Mouse (Mus musculus) heart, embryonic 12.5 days (tissue): ENCODE data around the gene Rhoa. TPM values are rescaled to one million over a fixed set of nuclear protein-coding genes. Genes with fewer than 3 reads are reported as not detected.

Experiments used
- ATAC-seq: fragments of 200-750 bp; cut with Nextera tagmentation; 2 replicates; pipeline ENCODE4 v1.8.0; 2017; ENCODE audit warnings: moderate TSS enrichment, moderate library complexity; ENCODE audit not compliant: insufficient number of reproducible peaks, low FRiP score
- H3K27ac ChIP-seq: fragments of 300-500 bp; sonication (generic); 2 replicates; pipeline ENCODE4 v1.5.1; 2016; ENCODE audit warnings: mild to moderate bottlenecking, moderate library complexity; ENCODE audit not compliant: poor library complexity, severe bottlenecking
- H3K27me3 ChIP-seq: fragments of 300-500 bp; sonication (generic); replicated peaks from 2 replicates; pipeline ENCODE4 v1.6.1; 2016; ENCODE audit warnings: mild to moderate bottlenecking, moderate library complexity
- H3K36me3 ChIP-seq: fragments of 300-500 bp; sonication (generic); 2 replicates; pipeline ENCODE4 v1.6.1; 2016; ENCODE audit warnings: mild to moderate bottlenecking, moderate library complexity
- H3K4me1 ChIP-seq: fragments of 300-500 bp; sonication (generic); replicated peaks from 2 replicates; pipeline ENCODE4 v1.6.1; 2016; ENCODE audit warnings: mild to moderate bottlenecking
- H3K4me2 ChIP-seq: fragments of 300-500 bp; sonication (generic); 2 replicates; pipeline ENCODE4 v1.6.1; 2016; ENCODE audit warnings: mild to moderate bottlenecking, moderate library complexity
- H3K4me3 ChIP-seq: fragments of 300-500 bp; sonication (generic); 2 replicates; pipeline ENCODE4 v1.5.1; 2016; ENCODE audit warnings: mild to moderate bottlenecking
- H3K9ac ChIP-seq: fragments of 300-500 bp; sonication (generic); 2 replicates; pipeline ENCODE4 v1.6.1; 2016; ENCODE audit warnings: mild to moderate bottlenecking, moderate library complexity
- H3K9me3 ChIP-seq: fragments of 300-500 bp; sonication (generic); replicated peaks from 2 replicates; pipeline ENCODE4 v1.6.1; 2016; ENCODE audit warnings: mild to moderate bottlenecking, moderate library complexity
- WGBS: fragments of 180-500 bp; shearing (Covaris S2); methylation state at CpG from one replicate; pipeline ENCODE4 v1.1.7; 2016; 5-methylcytosine and 5-hydroxymethylcytosine counted together
- polyA plus RNA-seq: library from polyadenylated mRNA; unstranded; fragments of >200 nt; fragmentation: Nextera tagmentation; extraction: Ambion mirVana; gene quantifications from 2 replicates; pipeline ENCODE4 v1.2.1, GENCODE M21; 2016

Gene Rhoa
- polyA plus RNA-seq, 1 experiment from 2014 or later, result 367 TPM

- no peak overlapping the region for H3K4me2 ChIP-seq
- peaks cover 8% of the 10 kb centered on the region; the same call in 1 of the 2 replicates for H3K36me3 ChIP-seq
- H3K9ac ChIP-seq, result peak overlapping the region; percentile 38; the same call in 1 of the 2 replicates
- H3K4me1 ChIP-seq, result peaks cover 24% of the 10 kb centered on the region
- H3K27me3 ChIP-seq, result no peaks in the 10 kb centered on the region
- H3K27ac ChIP-seq, result peak overlapping the region; percentile 97
- ATAC-seq, result no peak
- no peak overlapping the region for H3K4me3 ChIP-seq
- H3K9me3 ChIP-seq, result no peaks in the 10 kb centered on the region
Observed at GRCm38 (mm10) chr9:108341801-108342200, 35.9 kb downstream of the Rhoa start.

GRCm38 (mm10) chr9:108342301-108342831, 36.4 kb downstream of the Rhoa start:
- Histone ChIP-seq H3K4me1 (peaks cover 26% of the 10 kb centered on the region), H3K4me2 (no peak overlapping the region), H3K36me3 (peaks cover 8% of the 10 kb centered on the region; the same call in 1 of the 2 replicates), H3K9me3 (no peaks in the 10 kb centered on the region), H3K27me3 (no peaks in the 10 kb centered on the region), H3K9ac (no peak overlapping the region), H3K4me3 (no peak overlapping the region), H3K27ac (peak overlapping the region; percentile 97; the same call in 1 of the 2 replicates)
- WGBS, result 50% methylated on average over 5 of the region's 5 CpGs
- ATAC-seq, result no peak

- Histone ChIP-seq H3K9ac (peak overlapping the region; percentile 17; the same call in 1 of the 2 replicates), H3K9me3 (no peaks in the 10 kb centered on the region), H3K27ac (no peak overlapping the region), H3K4me3 (no peak overlapping the region), H3K4me2 (no peak overlapping the region), H3K27me3 (no peaks in the 10 kb centered on the region), H3K36me3 (peaks cover 3% of the 10 kb centered on the region; the same call in 1 of the 2 replicates), H3K4me1 (peaks cover 25% of the 10 kb centered on the region)
- ATAC-seq, result no peak
- 84% methylated on average over 3 of the region's 3 CpGs for WGBS
Observed at GRCm38 (mm10) chr9:108343331-108343730, 37.4 kb downstream of the Rhoa start.

- Histone ChIP-seq H3K4me2 (no peak overlapping the region), H3K27me3 (no peaks in the 10 kb centered on the region), H3K9ac (no peak overlapping the region), H3K9me3 (no peaks in the 10 kb centered on the region), H3K36me3 (peaks cover 3% of the 10 kb centered on the region; the same call in 1 of the 2 replicates), H3K27ac (no peak overlapping the region), H3K4me1 (peaks cover 27% of the 10 kb centered on the region), H3K4me3 (no peak overlapping the region)
- no peak for ATAC-seq
- WGBS, result 84% methylated on average over 1 of the region's 1 CpGs
Observed at GRCm38 (mm10) chr9:108343835-108344234, 37.9 kb downstream of the Rhoa start.

GRCm38 (mm10) chr9:108344471-108344870, 38.5 kb downstream of the Rhoa start:
- 74% methylated on average over 4 of the region's 4 CpGs for WGBS
- ATAC-seq, result no peak

GRCm38 (mm10) chr9:108347024-108347423, 41.1 kb downstream of the Rhoa start:
- Histone ChIP-seq H3K9me3 (no peaks in the 10 kb centered on the region), H3K27me3 (no peaks in the 10 kb centered on the region), H3K4me1 (peaks cover 21% of the 10 kb centered on the region), H3K9ac (peak overlapping the region; percentile 87), H3K4me3 (peak overlapping the region; percentile 78), H3K36me3 (peaks cover 25% of the 10 kb centered on the region), H3K4me2 (peak overlapping the region; percentile 91), H3K27ac (peak overlapping the region; percentile 94)
- ATAC-seq, result no peak
- 8% methylated on average over 11 of the region's 11 CpGs for WGBS

More at GRCm38 (mm10) chr9:108344471-108344870, 38.5 kb downstream of the Rhoa start:
- no peak overlapping the region for H3K9ac ChIP-seq
- H3K9me3 ChIP-seq, result no peaks in the 10 kb centered on the region
- H3K4me3 ChIP-seq, result no peak overlapping the region
- no peak overlapping the region for H3K27ac ChIP-seq
- H3K36me3 ChIP-seq, result peaks cover 3% of the 10 kb centered on the region; the same call in 1 of the 2 replicates
- no peak overlapping the region for H3K4me2 ChIP-seq
- H3K4me1 ChIP-seq, result peaks cover 34% of the 10 kb centered on the region
- H3K27me3 ChIP-seq, result no peaks in the 10 kb centered on the region

GRCm38 (mm10) chr9:108347540-108348289, 41.8 kb downstream of the Rhoa start, which contains the start of gene Usp4:
Usp4 (plus strand) TSS chr9:108347853.
- H3K4me3 ChIP-seq, result peak within 1 kb of the TSS; percentile 78
- H3K36me3 ChIP-seq, result peaks cover 32% of the 10 kb centered on the region
- no peaks in the 10 kb centered on the region for H3K27me3 ChIP-seq
- H3K4me2 ChIP-seq, result peak within 1 kb of the TSS; percentile 91
- peaks cover 21% of the 10 kb centered on the region for H3K4me1 ChIP-seq
- H3K9ac ChIP-seq, result peak within 1 kb of the TSS; percentile 87
- peak; percentile 96 for ATAC-seq
- no peaks in the 10 kb centered on the region for H3K9me3 ChIP-seq
- under 1% methylated on average over 74 of the region's 75 CpGs for WGBS
- H3K27ac ChIP-seq, result peak within 1 kb of the TSS; percentile 94

- no peak for ATAC-seq
- peak overlapping the region; percentile 78 for H3K4me3 ChIP-seq
- no peaks in the 10 kb centered on the region for H3K9me3 ChIP-seq
- peaks cover 38% of the 10 kb centered on the region for H3K36me3 ChIP-seq
- 6% methylated on average over 14 of the region's 14 CpGs for WGBS
- H3K4me2 ChIP-seq, result peak overlapping the region; percentile 91
- no peaks in the 10 kb centered on the region for H3K27me3 ChIP-seq
- peak overlapping the region; percentile 94 for H3K27ac ChIP-seq
- H3K4me1 ChIP-seq, result peaks cover 21% of the 10 kb centered on the region
- peak overlapping the region; percentile 87 for H3K9ac ChIP-seq
Observed at GRCm38 (mm10) chr9:108348290-108348680, 42.4 kb downstream of the Rhoa start.

GRCm38 (mm10) chr9:108349727-108350126, 43.8 kb downstream of the Rhoa start:
- no peaks in the 10 kb centered on the region for H3K9me3 ChIP-seq
- ATAC-seq, result no peak
- no peak overlapping the region for H3K4me3 ChIP-seq
- no peaks in the 10 kb centered on the region for H3K27me3 ChIP-seq
- no peak overlapping the region for H3K27ac ChIP-seq
- peak overlapping the region; percentile 91; the same call in 1 of the 2 replicates for H3K4me2 ChIP-seq
- H3K4me1 ChIP-seq, result peaks cover 21% of the 10 kb centered on the region
- H3K36me3 ChIP-seq, result peaks cover 52% of the 10 kb centered on the region
- H3K9ac ChIP-seq, result no peak overlapping the region
- WGBS, result 83% methylated on average over 4 of the region's 4 CpGs

- WGBS, result 41% methylated on average over 9 of the region's 9 CpGs
- no peak for ATAC-seq
- H3K36me3 ChIP-seq, result peaks cover 94% of the 10 kb centered on the region
- H3K27me3 ChIP-seq, result no peaks in the 10 kb centered on the region
- H3K4me2 ChIP-seq, result no peak overlapping the region
- peaks cover 7% of the 10 kb centered on the region for H3K4me1 ChIP-seq
- H3K9me3 ChIP-seq, result no peaks in the 10 kb centered on the region
- H3K27ac ChIP-seq, result no peak overlapping the region
- H3K9ac ChIP-seq, result no peak overlapping the region
- no peak overlapping the region for H3K4me3 ChIP-seq
Observed at GRCm38 (mm10) chr9:108378234-108378633, 72.3 kb downstream of the Rhoa start.

GRCm38 (mm10) chr9:108378736-108379135, 72.8 kb downstream of the Rhoa start:
- no peak overlapping the region for H3K9ac ChIP-seq
- H3K27me3 ChIP-seq, result no peaks in the 10 kb centered on the region
- peaks cover 7% of the 10 kb centered on the region for H3K4me1 ChIP-seq
- WGBS, result 69% methylated on average over 5 of the region's 5 CpGs
- no peak overlapping the region for H3K27ac ChIP-seq
- ATAC-seq, result no peak
- H3K4me3 ChIP-seq, result no peak overlapping the region
- H3K4me2 ChIP-seq, result no peak overlapping the region
- no peaks in the 10 kb centered on the region for H3K9me3 ChIP-seq
- H3K36me3 ChIP-seq, result peaks cover 94% of the 10 kb centered on the region
